Mouse (Mus musculus): ENCODE measurements at regions not wholly inside any gene's neighbourhood (a gene's known extent, or its start where the extent isn't known, plus 50 kb on each side); places are given as distances from the start of the nearest gene placed in this dataset.

- DNase-seq (ENCODE audit: low spot score), result no peak
Measured at GRCm38 (mm10) chr13:35212276-35212675, 185.4 kb upstream of the Eci2 start.

- no peak for DNase-seq (ENCODE audit: low spot score)
Measured at GRCm38 (mm10) chr13:35214219-35214618, 187.3 kb upstream of the Eci2 start.

GRCm38 (mm10) chr13:35226142-35226829 is 199.4 kb upstream of the Eci2 start:
- no peak for DNase-seq (ENCODE audit: low spot score)

GRCm38 (mm10) chr13:35226944-35227343 is 200.0 kb upstream of the Eci2 start:
- no peak for DNase-seq (ENCODE audit: low spot score)

GRCm38 (mm10) chr13:35229601-35230000 is 202.7 kb upstream of the Eci2 start:
- DNase-seq (ENCODE audit: low spot score), result no peak

- no peak for DNase-seq (ENCODE audit: low spot score)
Measured at GRCm38 (mm10) chr13:35233636-35234035, 206.7 kb upstream of the Eci2 start.

GRCm38 (mm10) chr13:35241443-35241842 is 214.5 kb upstream of the Eci2 start:
- no peak for DNase-seq (ENCODE audit: low spot score)

GRCm38 (mm10) chr13:35243946-35244345 is 217.1 kb upstream of the Eci2 start:
- no peak for DNase-seq (ENCODE audit: low spot score)

- no peak for DNase-seq (ENCODE audit: low spot score)
Measured at GRCm38 (mm10) chr13:35257386-35257785, 230.5 kb upstream of the Eci2 start.

GRCm38 (mm10) chr13:35258720-35259119 is 231.8 kb upstream of the Eci2 start:
- DNase-seq (ENCODE audit: low spot score), result no peak

GRCm38 (mm10) chr13:35283959-35284358 is 257.1 kb upstream of the Eci2 start:
- DNase-seq (ENCODE audit: low spot score), result no peak

GRCm38 (mm10) chr13:35302088-35302487 is 275.2 kb upstream of the Eci2 start:
- DNase-seq (ENCODE audit: low spot score), result no peak

- DNase-seq (ENCODE audit: low spot score), result no peak
Measured at GRCm38 (mm10) chr13:35316772-35317171, 289.9 kb upstream of the Eci2 start.

GRCm38 (mm10) chr13:35326682-35327242 is 299.9 kb upstream of the Eci2 start:
- no peak for DNase-seq (ENCODE audit: low spot score)

- DNase-seq (ENCODE audit: low spot score), result no peak
Measured at GRCm38 (mm10) chr13:35328320-35328719, 301.4 kb upstream of the Eci2 start.

GRCm38 (mm10) chr13:35330926-35331325 is 304.0 kb upstream of the Eci2 start:
- DNase-seq (ENCODE audit: low spot score), result no peak

GRCm38 (mm10) chr13:35345507-35346129 is 314.0 kb upstream of the Cdyl start:
- no peak for DNase-seq (ENCODE audit: low spot score)

- no peak for DNase-seq (ENCODE audit: low spot score)
Measured at GRCm38 (mm10) chr13:35348283-35348682, 311.4 kb upstream of the Cdyl start.

GRCm38 (mm10) chr13:35359345-35359744 is 300.3 kb upstream of the Cdyl start:
- no peak for DNase-seq (ENCODE audit: low spot score)

GRCm38 (mm10) chr13:35377487-35377886 is 282.1 kb upstream of the Cdyl start:
- DNase-seq (ENCODE audit: low spot score), result no peak

GRCm38 (mm10) chr13:35379500-35379899 is 280.1 kb upstream of the Cdyl start:
- no peak for DNase-seq (ENCODE audit: low spot score)

- no peak for DNase-seq (ENCODE audit: low spot score)
Measured at GRCm38 (mm10) chr13:35380224-35381009, 279.2 kb upstream of the Cdyl start.

GRCm38 (mm10) chr13:35381641-35382040 is 278.0 kb upstream of the Cdyl start:
- no peak for DNase-seq (ENCODE audit: low spot score)

All from testis, postnatal 10 days (tissue).